Mouse (Mus musculus): ENCODE results near the gene Uchl1. TPM values are rescaled to one million over a fixed set of nuclear protein-coding genes. Genes with fewer than 3 reads are reported as not detected.

The Uchl1 gene
- total and polyA plus RNA-seq, 3 experiments, result not detected

GRCm38 (mm10) chr5:66689796-66690195 lies 13.9 kb downstream of the Uchl1 start:
- Histone ChIP-seq H3K4me1 (ENCODE audit: control insufficient read depth in 1 of 2, insufficient read depth in 2 of 2, low read length in 2 of 2) (no peaks in the 10 kb centered on the region), H3K36me3 (ENCODE audit: control insufficient read depth in 1 of 2, insufficient read depth in 2 of 2, low read length in 2 of 2) (no peaks in the 10 kb centered on the region), H3K4me3 (ENCODE audit: control insufficient read depth in 1 of 2, insufficient read depth in 1 of 2, low read depth in 2 of 2, low read length in 2 of 2) (no peak overlapping the region), H3K9ac (ENCODE audit: control insufficient read depth, low read depth, low read length, poor library complexity, severe bottlenecking) (no peak overlapping the region), H3K27ac (ENCODE audit: control insufficient read depth, low read depth, low read length) (no peak overlapping the region), H3K27me3 (ENCODE audit: control insufficient read depth in 1 of 2, insufficient read depth in 2 of 2, low read length in 2 of 2) (no peaks in the 10 kb centered on the region), H3K79me2 (ENCODE audit: control insufficient read depth, insufficient read depth, low read length, poor library complexity) (no peaks in the 10 kb centered on the region), H3K9me3 (replicated peaks; ENCODE audit: insufficient read depth, low read length) (no peaks in the 10 kb centered on the region)
- DNase-seq (ENCODE audit: low read depth, low spot score), result no peak
- TF ChIP-seq CTCF (IDR thresholded peaks at IDR 0.05 in 2 of 3, conservative IDR thresholded peaks at IDR 0.05 in 1 of 3; ENCODE audit: control insufficient read depth in 1 of 3, insufficient read depth in 1 of 3, low read depth in 2 of 3, low read length in 3 of 3, poor library complexity in 1 of 3, severe bottlenecking in 1 of 3) (no peak), MAZ (IDR thresholded peaks at IDR 0.05; ENCODE audit: low read depth, low read length) (no peak), POLR2A (IDR thresholded peaks at IDR 0.05; ENCODE audit: control insufficient read depth in 1 of 2, insufficient read depth in 1 of 2, low read depth in 1 of 2, low read length in 2 of 2, poor library complexity in 1 of 2) (no peak)

- Histone ChIP-seq H3K36me3 (ENCODE audit: control insufficient read depth in 1 of 2, insufficient read depth in 2 of 2, low read length in 2 of 2) (no peaks in the 10 kb centered on the region), H3K4me1 (ENCODE audit: control insufficient read depth in 1 of 2, insufficient read depth in 2 of 2, low read length in 2 of 2) (no peaks in the 10 kb centered on the region), H3K9ac (ENCODE audit: control insufficient read depth, low read depth, low read length, poor library complexity, severe bottlenecking) (no peak overlapping the region), H3K4me3 (ENCODE audit: control insufficient read depth in 1 of 2, insufficient read depth in 1 of 2, low read depth in 2 of 2, low read length in 2 of 2) (no peak overlapping the region), H3K27me3 (ENCODE audit: control insufficient read depth in 1 of 2, insufficient read depth in 2 of 2, low read length in 2 of 2) (no peaks in the 10 kb centered on the region), H3K9me3 (replicated peaks; ENCODE audit: insufficient read depth, low read length) (no peaks in the 10 kb centered on the region), H3K79me2 (ENCODE audit: control insufficient read depth, insufficient read depth, low read length, poor library complexity) (no peaks in the 10 kb centered on the region), H3K27ac (ENCODE audit: control insufficient read depth, low read depth, low read length) (no peak overlapping the region)
- DNase-seq (ENCODE audit: low read depth, low spot score), result no peak
- TF ChIP-seq ZNF384 (IDR thresholded peaks at IDR 0.05; ENCODE audit: low read depth, low read length) (no peak), MEF2A (IDR thresholded peaks at IDR 0.05; ENCODE audit: extremely low read depth, insufficient replicate concordance, low read depth, low read length, poor library complexity, severe bottlenecking) (no peak), NELFE (IDR thresholded peaks at IDR 0.05; ENCODE audit: low read depth, low read length) (no peak), MAFK (IDR thresholded peaks at IDR 0.05; ENCODE audit: borderline replicate concordance, low read depth, low read length) (no peak), MAX (IDR thresholded peaks at IDR 0.05; ENCODE audit: low read length) (no peak), MYC (IDR thresholded peaks at IDR 0.05; ENCODE audit: low read depth, low read length) (no peak), ETS1 (IDR thresholded peaks at IDR 0.05; ENCODE audit: low read depth, low read length) (no peak), JUND (IDR thresholded peaks at IDR 0.05; ENCODE audit: low read depth, low read length) (no peak), EP300 (IDR thresholded peaks at IDR 0.05; ENCODE audit: low read depth in 1 of 2, low read length in 2 of 2) (no peak), CHD1 (IDR thresholded peaks at IDR 0.05; ENCODE audit: low read depth, low read length) (no peak), TCF12 (IDR thresholded peaks at IDR 0.05; ENCODE audit: low read depth, low read length) (no peak), MAZ (IDR thresholded peaks at IDR 0.05; ENCODE audit: low read depth, low read length) (no peak), POLR2AphosphoS5 (IDR thresholded peaks at IDR 0.05; ENCODE audit: borderline replicate concordance, low read depth, low read length) (no peak), GATA1 (IDR thresholded peaks at IDR 0.05; ENCODE audit: low read depth, low read length) (no peak), ZC3H11A (IDR thresholded peaks at IDR 0.05; ENCODE audit: low read depth, low read length) (no peak), UBTF (IDR thresholded peaks at IDR 0.05; ENCODE audit: borderline replicate concordance, insufficient read depth, low read depth, low read length) (no peak), ZMIZ1 (IDR thresholded peaks at IDR 0.05; ENCODE audit: low read depth, low read length) (no peak)
Measured at GRCm38 (mm10) chr5:66693231-66693630, 17.3 kb downstream of the Uchl1 start.
